Mouse (Mus musculus) adrenal gland, adult 8-10 months (tissue): ENCODE results near the gene Lyrm2. TPM values are rescaled to one million over a fixed set of nuclear protein-coding genes. Genes with fewer than 3 reads are reported as not detected.

Experiments
- total RNA-seq, 4 experiments: library from RNA; stranded (reverse); gene quantifications; 2 replicates each; pipeline ENCODE4 v1.2.4; 2022

Gene Lyrm2
- total RNA-seq, 4 experiments from 2014 or later: 38.9 to 49.3 (median 46.3) TPM

Other genes starting within 250 kb of the Lyrm2 start
- not detected for gene Gja10, start 197.5 kb upstream of the Lyrm2 start, total RNA-seq
- gene Casp8ap2, start 184.8 kb upstream of the Lyrm2 start, total RNA-seq: 1 to 10 TPM; 6.6 to 9.7 (median 8.5) TPM
- gene Mdn1, start 143.1 kb upstream of the Lyrm2 start, total RNA-seq: 10 to 100 TPM; 27.0 to 37.2 (median 30.9) TPM
- gene Ankrd6, start 150.6 kb downstream of the Lyrm2 start, total RNA-seq: 10 to 100 TPM in 1 of 4 experiments, 1 to 10 TPM in 3; 2.8 to 10.6 (median 4.9) TPM
- gene Rragd, start 182.8 kb downstream of the Lyrm2 start, total RNA-seq: 10 to 100 TPM; 10.2 to 16.4 (median 13.9) TPM
- 10 to 100 TPM; 45.2 to 68.6 (median 63.7) TPM for gene Ube2j1, start 231.2 kb downstream of the Lyrm2 start, total RNA-seq